Mouse (Mus musculus) layer of hippocampus, adult 9-10 months (tissue): ENCODE results near the gene Ncam1.

ENCODE experiments used
- DNase-seq: peaks from one replicate; pipeline ENCODE4 v3.0.0; 2022; ENCODE audit warnings: low spot score

Ncam1 gene

DNA sequence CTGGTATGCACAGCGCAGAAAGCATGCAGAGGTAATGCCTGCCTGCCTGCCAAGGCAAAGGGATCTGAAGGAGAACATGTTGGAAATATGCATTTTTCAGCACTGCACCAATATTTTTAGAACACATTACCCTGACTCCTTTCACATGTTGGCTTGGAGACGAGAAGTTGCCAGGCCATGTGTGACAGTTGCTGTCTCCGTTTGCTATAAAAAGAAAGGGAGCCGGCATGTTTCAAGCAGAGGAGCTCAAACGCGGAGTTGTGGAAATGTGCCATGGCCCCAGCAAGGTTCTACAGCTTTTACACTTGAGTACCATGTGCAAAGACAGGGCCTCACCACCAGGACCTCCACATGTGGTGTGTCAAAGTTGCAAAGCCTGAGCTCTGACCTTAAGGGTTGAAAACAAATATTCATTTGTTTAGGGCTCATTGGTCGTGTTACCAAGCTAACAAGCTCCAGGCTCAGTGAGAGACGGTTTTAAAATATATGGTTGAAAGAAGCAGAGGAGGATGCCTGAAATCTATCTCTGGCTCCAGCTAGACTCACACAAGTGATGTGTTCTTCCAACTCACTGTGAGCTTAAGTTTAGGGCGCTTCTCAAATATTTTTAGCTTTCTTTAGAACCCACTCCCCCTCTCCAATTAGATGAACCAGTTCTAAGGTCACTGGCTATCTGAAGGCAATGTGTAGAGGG is 179.9 kb downstream of the Ncam1 start:
- DNase-seq, result no peak

DNA sequence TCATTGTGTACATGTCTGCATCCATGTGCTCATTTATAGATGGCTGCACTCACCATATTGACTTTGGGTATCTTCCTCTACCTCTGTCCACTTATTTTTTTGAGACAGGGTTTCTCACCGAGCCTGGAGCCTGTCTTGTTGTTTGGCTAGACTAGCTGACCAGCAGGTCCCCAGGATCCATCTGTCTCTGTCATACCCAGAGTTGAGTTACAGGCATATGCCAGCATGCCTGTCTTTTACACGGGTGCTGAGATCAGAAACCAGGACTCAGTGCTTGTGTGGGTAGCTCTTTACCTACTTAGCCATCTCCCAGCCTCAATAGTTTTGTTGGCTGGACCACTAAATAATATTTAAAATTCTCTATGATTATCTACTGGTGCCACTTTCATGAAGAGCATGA is 180.5 kb downstream of the Ncam1 start:
- DNase-seq, result no peak

GRCm38 (mm10) chr9:49617216-49617615 is 181.5 kb downstream of the Ncam1 start:
- DNase-seq, result peak; percentile 61

- DNase-seq, result no peak
Measured at GRCm38 (mm10) chr9:49612387-49612786, 186.3 kb downstream of the Ncam1 start.

DNA sequence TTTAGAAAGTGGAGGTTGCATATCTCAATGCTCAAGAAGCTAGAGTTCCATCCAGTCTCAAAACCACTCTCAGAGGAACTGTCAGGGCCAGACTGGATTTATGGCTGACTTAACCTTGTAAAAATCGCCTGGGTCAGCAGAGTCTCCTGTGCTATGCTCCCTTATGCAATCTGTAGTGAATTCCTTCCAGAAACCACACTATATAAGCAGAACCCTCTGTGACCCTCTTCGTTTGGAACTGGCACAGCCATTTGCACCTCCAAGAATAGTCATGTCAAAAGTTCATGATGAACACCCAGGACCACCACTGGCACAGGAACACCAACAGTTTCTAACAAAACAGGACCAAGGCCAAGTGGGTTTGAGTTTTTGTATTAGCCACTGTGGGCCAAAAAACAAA is 190.5 kb downstream of the Ncam1 start:
- DNase-seq, result no peak

GRCm38 (mm10) chr9:49606717-49607116 is 192.0 kb downstream of the Ncam1 start:
- no peak for DNase-seq

- DNase-seq, result no peak
Measured at GRCm38 (mm10) chr9:49606317-49606716, 192.4 kb downstream of the Ncam1 start.

DNA sequence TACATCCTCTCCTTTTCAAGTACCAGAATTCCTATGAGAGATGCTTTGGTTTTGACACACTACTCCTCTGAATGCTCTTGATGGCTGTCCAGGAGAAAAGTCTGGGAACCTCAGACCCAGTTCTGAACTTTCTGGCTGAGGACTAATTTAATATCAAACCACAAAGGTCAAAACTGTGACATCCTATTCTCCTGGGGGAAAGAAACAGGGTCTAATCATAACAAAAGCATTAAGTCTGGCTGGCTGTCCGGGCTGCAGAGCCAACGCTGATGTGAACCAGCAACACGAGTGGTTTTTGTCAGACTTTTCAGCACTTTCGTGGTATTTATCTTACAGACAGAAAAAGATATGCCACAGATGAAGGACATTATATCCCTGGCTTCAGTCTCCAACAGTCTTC is 192.9 kb downstream of the Ncam1 start:
- DNase-seq, result no peak

DNA sequence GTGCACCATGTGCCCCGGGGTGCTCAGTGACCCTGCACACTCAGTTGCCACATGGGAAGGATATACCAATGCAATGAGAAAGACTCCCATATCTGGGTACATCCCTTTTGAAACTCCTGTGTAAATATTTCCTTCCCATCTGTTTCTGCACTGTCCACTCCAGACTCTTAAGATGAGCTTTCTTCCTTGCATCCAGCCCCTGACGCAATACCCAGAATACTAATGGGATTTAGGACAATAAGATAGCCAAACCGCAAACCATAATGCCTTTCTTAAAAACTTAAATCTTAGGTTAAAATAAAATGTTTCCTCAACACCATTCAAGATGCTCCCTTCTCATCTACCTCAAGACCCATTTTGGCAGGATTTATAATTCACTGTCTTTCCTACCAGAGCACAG is 193.4 kb downstream of the Ncam1 start:
- DNase-seq, result no peak

DNA sequence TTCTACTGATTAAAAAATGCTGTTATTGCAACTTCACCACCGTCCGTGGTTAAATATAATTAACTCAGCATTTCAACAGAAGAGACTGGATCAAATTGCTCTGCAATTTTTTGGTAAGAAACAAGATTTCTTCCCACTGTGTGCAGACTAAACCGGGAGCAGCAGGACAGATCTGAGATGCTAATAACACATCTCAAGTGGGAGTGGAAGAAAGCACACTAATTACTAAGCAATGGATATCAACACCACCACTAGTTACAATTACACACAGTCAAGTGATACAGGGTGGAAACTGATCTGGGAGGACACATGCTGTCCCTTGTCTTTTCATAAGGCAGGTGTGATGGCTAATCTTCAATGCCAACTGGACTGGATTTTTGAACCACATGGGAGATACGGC is 197.5 kb downstream of the Ncam1 start:
- DNase-seq, result no peak

GRCm38 (mm10) chr9:49595635-49596348 is 202.9 kb downstream of the Ncam1 start:
- no peak for DNase-seq

DNA sequence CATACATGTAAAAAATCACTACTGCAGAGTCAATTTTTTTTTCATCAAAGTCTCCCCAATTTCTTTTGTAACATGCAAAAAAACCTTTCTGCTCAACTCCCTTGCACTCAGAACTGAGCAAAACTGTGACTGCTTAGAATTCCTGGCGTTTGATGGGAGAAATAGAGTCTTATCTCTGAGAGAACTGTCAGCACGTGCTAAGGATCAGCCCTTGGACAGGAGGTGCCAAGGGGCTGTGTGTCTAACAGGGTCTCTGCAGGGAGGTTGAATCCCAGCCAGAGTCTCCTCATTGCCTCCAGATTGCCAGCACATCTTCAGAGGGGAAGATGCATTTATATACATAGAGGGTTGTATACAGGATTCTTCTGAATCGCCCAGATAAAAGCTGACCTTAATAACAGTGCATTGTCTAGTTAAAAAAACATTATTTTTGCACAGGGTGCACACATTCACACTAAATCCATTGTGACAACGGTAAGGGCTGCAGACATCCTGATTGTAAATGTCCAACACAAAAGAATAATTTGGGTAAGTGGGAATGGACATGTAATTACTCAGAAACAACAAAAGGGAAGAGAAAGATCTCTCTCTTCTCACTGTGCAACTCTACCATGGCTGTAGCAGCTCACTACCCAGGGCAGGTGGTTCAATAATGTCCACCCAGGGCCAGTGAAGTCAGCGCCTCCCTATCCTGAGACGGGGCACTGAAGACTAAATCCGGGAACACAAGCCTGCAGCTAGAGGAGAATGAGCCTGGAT is 203.7 kb downstream of the Ncam1 start:
- no peak for DNase-seq

- no peak for DNase-seq
Measured at GRCm38 (mm10) chr9:49593951-49594536, 204.7 kb downstream of the Ncam1 start.

DNA sequence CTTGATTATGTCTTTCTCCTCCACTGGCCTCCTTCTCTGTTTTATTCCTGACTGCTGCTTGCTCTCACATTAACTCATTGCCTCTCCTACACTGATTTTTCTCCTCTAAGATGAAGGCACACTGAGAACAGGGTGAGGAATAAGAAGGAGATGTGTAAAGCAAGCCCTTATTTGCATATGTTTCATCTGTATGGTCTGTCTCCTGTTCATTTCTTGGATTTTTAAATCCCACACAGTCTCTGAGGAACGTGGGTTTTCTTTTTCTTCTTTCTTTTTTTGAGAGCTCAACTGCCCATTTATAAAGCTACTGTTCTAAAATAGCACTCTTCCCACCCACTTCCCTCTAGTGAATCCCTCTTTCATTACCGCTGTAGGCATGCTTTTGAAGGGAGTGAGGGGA is 206.7 kb downstream of the Ncam1 start:
- DNase-seq, result no peak

GRCm38 (mm10) chr9:49590261-49590660 is 208.5 kb downstream of the Ncam1 start:
- no peak for DNase-seq

GRCm38 (mm10) chr9:49577136-49577535 is 221.6 kb downstream of the Ncam1 start:
- DNase-seq, result no peak

- no peak for DNase-seq
Measured at GRCm38 (mm10) chr9:49571695-49572510, 226.8 kb downstream of the Ncam1 start.

GRCm38 (mm10) chr9:49570731-49571694 is 227.7 kb downstream of the Ncam1 start:
- peak; percentile 50 for DNase-seq

GRCm38 (mm10) chr9:49570033-49570660 is 228.6 kb downstream of the Ncam1 start:
- no peak for DNase-seq

GRCm38 (mm10) chr9:49565846-49566245 is 232.9 kb downstream of the Ncam1 start:
- DNase-seq, result no peak
